Mouse (Mus musculus): Measurements from ENCODE around the gene Tuba1c.
"Not testable (repeated sequence)": the region's sequence is repeated elsewhere in the genome, so short reads cannot be mapped to it uniquely, and the experiment has no call there.

Gene Tuba1c

GRCm38 (mm10) chr15:99028874-99029458 lies 725 bp upstream of the Tuba1c start:
- peak; percentile 55 for DNase-seq (ENCODE audit: extremely low spot score, low spot score)

GRCm38 (mm10) chr15:99030585-99031387 lies 1.1 kb downstream of the Tuba1c start:
- peak; percentile 47 for DNase-seq (ENCODE audit: extremely low spot score, low spot score)

- no peak for DNase-seq (ENCODE audit: extremely low spot score, low spot score)
Measured at GRCm38 (mm10) chr15:99031388-99031675, 1.6 kb downstream of the Tuba1c start.

GRCm38 (mm10) chr15:99032041-99032725 lies 2.5 kb downstream of the Tuba1c start:
- no peak for DNase-seq (ENCODE audit: extremely low spot score, low spot score)

- DNase-seq (ENCODE audit: extremely low spot score, low spot score), result no peak
Measured at GRCm38 (mm10) chr15:99032726-99033250, 3.1 kb downstream of the Tuba1c start.

- no peak for DNase-seq (ENCODE audit: extremely low spot score, low spot score)
Measured at GRCm38 (mm10) chr15:99033498-99034270, 4.0 kb downstream of the Tuba1c start.

GRCm38 (mm10) chr15:99035431-99035830 lies 5.7 kb downstream of the Tuba1c start:
- DNase-seq (ENCODE audit: extremely low spot score, low spot score), result no peak

- no peak for DNase-seq (ENCODE audit: extremely low spot score, low spot score)
Measured at GRCm38 (mm10) chr15:99036249-99036905, 6.7 kb downstream of the Tuba1c start.

GRCm38 (mm10) chr15:99038025-99038424 lies 8.3 kb downstream of the Tuba1c start:
- DNase-seq (ENCODE audit: extremely low spot score, low spot score), result no peak

- no peak for DNase-seq (ENCODE audit: extremely low spot score, low spot score)
Measured at GRCm38 (mm10) chr15:99038797-99039196, 9.1 kb downstream of the Tuba1c start.

GRCm38 (mm10) chr15:99039306-99039705 lies 9.6 kb downstream of the Tuba1c start:
- DNase-seq (ENCODE audit: extremely low spot score, low spot score), result no peak

GRCm38 (mm10) chr15:99039996-99040919 lies 10.6 kb downstream of the Tuba1c start:
- no peak for DNase-seq (ENCODE audit: extremely low spot score, low spot score)

GRCm38 (mm10) chr15:99040920-99041856 lies 11.5 kb downstream of the Tuba1c start:
- no peak for DNase-seq (ENCODE audit: extremely low spot score, low spot score)

GRCm38 (mm10) chr15:99042334-99042733 lies 12.6 kb downstream of the Tuba1c start:
- no peak for DNase-seq (ENCODE audit: extremely low spot score, low spot score)

- DNase-seq (ENCODE audit: extremely low spot score, low spot score), result no peak
Measured at GRCm38 (mm10) chr15:99044854-99045253, 15.2 kb downstream of the Tuba1c start.

- not testable (repeated sequence) for DNase-seq (ENCODE audit: extremely low spot score, low spot score)
Measured at GRCm38 (mm10) chr15:99045734-99046133, 16.0 kb downstream of the Tuba1c start.

GRCm38 (mm10) chr15:99049473-99050253 lies 20.0 kb downstream of the Tuba1c start:
- DNase-seq (ENCODE audit: extremely low spot score, low spot score), result peak; percentile 54

GRCm38 (mm10) chr15:99053373-99053772 lies 23.7 kb downstream of the Tuba1c start:
- DNase-seq (ENCODE audit: extremely low spot score, low spot score), result no peak
